Mouse (Mus musculus): Measurements from ENCODE around the gene Hmox1. TPM values are rescaled to one million over a fixed set of nuclear protein-coding genes. Genes with fewer than 3 reads are reported as not detected.

Hmox1 gene
- total RNA-seq, 2 experiments from 2014 or later, result 32.6 to 33.4 TPM

Other genes with a start within 250 kb of the Hmox1 start
- not detected for gene Isx, start 220.4 kb upstream of the Hmox1 start, total RNA-seq (2021)
- 10 to 100 TPM; 20.2 to 20.7 TPM for gene Hmgxb4, start 100.3 kb upstream of the Hmox1 start, total RNA-seq (2021)
- gene Tom1, start 59.9 kb upstream of the Hmox1 start, total RNA-seq (2021), result 10 to 100 TPM; 61.9 to 63.4 TPM
- gene Mcm5, start 15.9 kb downstream of the Hmox1 start, total RNA-seq (2021), result 10 to 100 TPM; 35.5 to 36.3 TPM
- under 1 TPM; 0.74 to 0.80 TPM for gene Rasd2, start 120.3 kb downstream of the Hmox1 start, total RNA-seq (2021)